Mouse (Mus musculus) testis, postnatal 10 days (tissue): Measurements from ENCODE around the gene Adnp.
"Not testable (repeated sequence)": the region's sequence is repeated elsewhere in the genome, so short reads cannot be mapped to it uniquely, and the experiment has no call there.

Source experiments
- DNase-seq: peaks from one replicate; pipeline ENCODE4 v3.0.0; 2021; ENCODE audit warnings: low spot score

The Adnp gene

DNA sequence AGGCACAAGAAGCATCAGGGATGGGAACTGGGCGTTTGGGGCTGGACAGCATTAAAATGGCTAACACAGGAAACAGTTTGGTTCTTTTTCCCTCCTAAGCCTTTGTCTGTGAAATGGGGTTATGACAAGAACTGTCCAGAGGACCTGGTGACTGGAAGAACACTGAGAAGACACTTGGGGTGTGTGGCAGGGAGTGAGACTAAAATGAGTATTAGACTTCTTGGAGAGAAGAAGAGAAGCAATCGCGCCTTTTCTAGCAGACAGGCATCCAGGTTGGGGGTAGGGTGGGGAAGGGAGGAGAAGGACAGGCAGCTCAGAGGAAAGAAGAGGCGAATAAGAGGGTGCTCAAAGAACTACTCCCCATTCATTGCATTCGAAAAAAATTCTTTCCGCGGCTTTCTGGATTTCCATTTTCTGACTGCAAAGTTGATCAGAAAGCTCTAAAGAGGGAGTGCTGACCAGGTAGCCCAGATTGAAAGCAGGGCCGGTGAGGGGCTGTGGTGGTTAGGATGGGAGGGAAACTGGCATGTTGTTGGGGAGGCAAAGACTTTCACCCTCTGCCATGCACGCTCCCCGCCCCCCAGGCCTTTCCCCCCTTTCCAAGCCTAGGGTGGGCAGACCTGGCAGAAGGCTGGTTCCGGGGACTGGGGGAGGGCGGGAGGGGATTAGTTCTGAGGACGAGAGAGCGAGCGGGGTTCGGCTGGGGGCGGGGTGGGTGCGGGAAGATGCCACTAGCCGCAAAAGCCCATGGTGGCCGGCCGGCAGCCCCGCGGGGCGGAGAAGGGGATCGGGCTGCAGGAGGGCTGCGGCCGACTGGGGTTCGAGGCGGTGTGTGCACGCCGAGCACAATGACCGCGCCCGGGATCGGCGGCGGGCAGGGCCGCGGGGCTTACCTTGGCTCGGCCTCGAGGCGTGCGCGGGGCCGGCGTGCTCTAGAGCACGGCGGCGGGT lies 956 bp downstream of the Adnp start:
- peak; percentile 64 for DNase-seq

DNA sequence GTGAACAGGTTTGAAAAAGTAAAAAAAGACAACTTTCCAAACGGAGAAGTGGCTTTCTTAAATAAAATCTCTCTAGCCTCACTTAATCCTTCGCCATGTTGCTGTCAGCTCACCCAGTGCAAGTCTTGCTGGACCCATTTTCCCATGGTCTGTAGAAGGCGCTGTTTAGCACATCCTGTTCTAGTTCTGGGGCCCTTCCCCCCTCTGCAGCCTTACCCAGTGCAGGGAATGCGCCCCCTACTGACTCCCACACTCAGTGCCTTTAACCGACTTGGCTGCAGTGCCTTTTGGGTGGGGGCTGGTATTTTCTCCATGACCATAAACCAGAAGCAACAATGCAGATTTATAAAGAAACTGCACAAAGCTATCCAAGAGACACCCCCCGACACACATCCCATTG lies 1.6 kb downstream of the Adnp start:
- DNase-seq: peak; percentile 94

DNA sequence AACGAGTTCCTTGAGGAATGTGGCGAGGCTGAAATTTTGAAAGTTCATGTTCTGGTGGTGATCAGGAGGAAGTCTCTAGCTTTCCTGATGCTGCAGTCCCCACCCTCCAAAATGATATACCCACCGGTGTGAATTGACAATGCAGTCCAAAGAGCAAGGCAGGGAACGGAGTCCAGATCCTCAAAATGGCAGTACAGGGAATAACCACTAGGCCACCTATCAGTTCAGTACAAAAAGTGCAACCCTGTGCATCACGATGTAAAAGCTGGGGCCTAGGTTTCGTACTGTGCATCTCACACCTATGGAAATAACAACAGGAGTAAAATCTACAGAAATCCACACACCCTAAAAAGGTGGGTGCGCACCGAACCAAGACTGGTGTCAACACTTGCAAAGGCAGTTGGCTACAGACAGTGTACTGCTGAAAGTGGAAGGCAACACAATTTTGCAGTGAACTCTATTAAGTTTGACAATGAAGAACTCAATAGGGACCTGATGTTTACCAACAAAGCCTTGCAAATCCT lies 2.4 kb downstream of the Adnp start:
- no peak for DNase-seq

DNA sequence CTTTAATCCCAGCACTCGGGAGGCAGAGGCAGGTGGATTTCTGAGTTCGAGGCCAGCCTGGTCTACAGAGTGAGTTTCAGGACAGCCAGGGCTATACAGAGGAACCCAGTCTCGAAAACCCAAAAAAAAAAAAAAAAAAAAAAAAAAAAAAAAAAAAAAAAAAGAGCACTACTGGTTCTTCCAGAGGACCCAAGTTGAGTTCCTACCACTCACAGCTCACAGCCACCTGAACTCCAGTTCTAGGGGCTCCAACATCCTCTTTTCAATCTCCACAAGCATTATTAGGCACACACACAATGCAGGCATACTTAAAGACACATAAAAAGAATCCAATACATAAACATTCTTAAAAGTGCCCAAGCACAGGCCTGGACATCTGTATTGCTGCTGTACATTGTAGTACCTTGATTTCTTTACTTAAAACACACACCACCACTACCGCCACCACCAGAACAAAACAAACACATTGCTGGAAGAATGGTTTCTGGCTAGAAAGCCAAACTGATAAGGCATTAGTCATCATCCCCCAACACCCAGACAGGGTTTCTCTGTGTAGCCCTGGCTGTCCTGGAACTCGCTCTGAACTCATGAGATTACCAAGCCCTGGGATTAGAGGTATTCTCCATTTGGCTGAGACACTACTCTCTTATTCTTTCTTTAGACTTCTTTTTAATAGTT lies 6.8 kb downstream of the Adnp start:
- DNase-seq: no peak

DNA sequence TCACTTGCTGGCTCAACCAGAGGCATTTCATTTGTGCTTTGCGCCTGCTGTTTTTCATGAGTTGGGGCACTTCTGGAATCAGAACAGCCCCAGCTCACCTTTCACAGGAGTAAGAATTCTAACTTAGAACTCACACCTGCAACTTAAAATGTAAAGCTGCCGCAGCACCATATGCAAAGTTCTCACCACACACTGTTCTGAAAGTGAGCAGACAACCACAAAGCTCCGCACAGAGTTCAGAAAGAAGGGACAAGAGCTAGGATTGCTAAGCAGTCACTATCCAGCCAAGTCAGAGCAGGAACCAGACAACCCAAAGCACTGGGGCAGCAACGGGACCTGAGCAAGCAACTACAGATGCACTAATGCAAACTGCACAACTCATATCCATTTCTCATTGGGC lies 7.4 kb downstream of the Adnp start:
- no peak for DNase-seq

DNA sequence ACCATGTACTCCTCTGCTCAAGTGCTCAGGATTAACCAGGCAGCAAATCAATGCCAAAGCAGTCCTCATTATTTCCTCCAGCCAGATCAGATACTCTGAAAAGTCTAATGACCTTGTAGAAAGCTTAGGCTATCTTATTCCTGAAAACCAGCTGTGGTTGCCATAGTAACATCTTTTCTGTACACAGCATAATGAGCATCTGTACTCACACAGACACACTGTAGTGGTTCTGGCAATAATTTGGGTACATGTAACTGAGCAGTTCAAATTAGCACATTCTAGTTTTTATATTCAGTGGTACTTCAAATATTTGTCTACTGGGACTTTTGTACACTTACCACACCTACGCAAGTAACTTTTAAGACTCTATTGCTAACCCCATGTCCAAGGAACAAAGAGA lies 8.5 kb downstream of the Adnp start:
- no peak for DNase-seq

DNA sequence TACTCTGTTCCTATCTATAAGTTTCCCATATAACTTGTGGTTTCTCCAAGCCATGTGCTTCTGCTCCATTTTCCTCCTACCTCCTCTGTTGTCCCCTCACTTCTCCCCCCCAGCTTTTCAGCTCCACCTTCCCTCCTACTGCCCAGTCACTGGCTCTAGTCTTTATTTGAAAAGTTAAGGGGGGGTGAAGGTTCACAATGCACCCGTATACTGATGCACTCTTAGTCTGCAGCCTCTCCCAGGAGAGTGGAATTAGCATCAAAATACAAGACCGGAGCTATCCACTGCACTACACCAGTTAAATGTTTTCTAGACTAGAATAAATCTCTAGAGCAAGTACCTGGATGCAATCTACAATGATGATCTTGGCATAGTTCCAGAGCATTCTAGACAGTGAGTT lies 11.2 kb downstream of the Adnp start:
- no peak for DNase-seq

DNA sequence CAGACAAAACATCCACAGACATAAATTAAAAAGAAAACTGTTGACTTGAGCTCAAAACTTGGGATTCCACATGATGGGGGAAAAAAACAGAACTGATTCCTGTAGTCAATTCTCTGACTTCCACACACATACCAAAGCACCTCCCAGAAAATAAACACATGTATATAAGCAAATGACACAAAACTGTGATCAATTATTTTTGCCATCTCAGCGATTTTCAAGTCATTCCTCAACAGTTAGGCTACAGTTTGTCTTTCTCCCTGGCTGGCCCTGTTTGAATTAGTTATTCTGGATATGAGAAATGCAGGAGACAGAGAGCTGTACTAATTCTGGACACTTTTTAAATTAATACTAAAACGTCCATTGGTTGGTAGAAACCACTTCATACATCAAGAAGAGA lies 13.2 kb downstream of the Adnp start:
- no peak for DNase-seq

DNA sequence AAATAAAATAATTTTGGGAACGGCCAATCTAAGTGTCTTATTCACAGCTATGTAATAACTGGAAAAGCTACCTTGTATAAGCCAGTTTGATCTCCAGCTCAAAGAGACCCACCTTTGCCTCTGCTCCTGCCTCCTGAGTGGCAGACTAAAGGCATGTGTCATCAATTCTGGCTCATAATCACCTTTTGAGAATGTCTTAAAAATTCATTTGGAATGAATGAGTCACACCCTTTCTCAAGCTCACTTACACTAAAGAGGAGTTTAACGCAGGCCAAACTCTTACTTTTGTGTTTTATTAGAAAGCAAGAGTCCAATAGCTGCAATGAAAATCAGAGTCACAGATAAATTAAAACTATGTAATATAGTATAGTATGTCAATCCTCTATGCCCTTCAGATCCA lies 15.1 kb downstream of the Adnp start:
- DNase-seq: no peak

DNA sequence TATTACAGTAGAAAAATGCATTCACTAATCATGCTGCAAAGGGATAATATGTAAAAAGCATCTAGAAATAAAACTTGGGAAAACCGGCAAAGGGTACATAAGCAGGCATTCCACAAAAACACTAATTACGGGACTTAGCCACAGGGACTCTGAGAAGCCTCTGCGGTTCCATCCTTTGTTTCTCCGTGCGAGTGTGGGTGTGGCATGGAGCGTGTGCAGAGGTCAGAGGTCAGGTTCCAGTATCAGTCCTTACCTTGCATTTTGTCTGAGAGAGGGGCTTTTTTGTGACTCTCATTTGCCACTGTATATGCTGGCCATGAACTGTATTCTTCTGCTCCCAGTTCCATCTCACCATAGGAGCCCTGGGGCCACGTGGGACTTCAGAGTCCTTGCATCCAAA lies 31.0 kb downstream of the Adnp start:
- DNase-seq: no peak

DNA sequence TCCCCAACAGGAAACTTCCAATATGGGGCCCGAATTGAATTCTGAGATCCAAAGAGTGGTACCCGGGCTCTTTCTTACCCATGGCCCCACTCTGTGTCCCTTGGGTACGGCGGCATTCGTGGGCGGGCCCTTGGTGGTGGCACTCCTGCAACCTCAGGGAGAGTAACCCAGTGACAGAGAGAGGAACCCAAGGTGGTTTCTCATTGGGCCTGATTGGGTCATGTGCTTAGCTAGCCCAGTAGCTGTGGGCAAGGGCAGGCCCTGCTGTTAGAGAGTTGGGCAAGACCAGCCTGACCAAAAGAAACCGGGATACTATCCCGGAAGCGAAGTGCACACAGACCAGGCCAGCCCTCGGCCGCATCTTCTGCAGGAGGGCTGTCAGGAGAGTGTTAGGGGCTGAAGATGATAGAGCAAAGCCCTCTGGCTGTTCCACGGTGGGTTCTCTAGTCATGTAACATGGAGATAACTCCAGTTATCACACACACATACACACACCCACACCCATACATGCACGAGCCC lies 36.7 kb downstream of the Adnp start:
- peak; percentile 62 for DNase-seq

DNA sequence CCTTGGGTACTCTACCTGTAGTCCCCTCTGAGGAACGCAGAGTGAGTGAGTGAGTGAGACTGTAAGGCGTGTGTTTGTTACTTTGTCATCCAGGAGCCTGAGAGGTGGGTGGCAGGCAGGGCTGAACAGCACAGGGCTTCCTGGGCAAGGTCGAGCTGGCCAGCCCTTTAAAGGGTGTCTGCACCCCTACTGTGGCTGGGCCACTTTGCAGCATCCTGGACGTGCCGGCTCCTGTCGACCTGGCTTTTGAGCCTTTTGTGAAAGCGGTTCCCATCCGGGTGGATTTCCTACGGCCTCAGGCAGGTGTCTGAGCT lies 37.2 kb downstream of the Adnp start:
- DNase-seq: peak; percentile 43

DNA sequence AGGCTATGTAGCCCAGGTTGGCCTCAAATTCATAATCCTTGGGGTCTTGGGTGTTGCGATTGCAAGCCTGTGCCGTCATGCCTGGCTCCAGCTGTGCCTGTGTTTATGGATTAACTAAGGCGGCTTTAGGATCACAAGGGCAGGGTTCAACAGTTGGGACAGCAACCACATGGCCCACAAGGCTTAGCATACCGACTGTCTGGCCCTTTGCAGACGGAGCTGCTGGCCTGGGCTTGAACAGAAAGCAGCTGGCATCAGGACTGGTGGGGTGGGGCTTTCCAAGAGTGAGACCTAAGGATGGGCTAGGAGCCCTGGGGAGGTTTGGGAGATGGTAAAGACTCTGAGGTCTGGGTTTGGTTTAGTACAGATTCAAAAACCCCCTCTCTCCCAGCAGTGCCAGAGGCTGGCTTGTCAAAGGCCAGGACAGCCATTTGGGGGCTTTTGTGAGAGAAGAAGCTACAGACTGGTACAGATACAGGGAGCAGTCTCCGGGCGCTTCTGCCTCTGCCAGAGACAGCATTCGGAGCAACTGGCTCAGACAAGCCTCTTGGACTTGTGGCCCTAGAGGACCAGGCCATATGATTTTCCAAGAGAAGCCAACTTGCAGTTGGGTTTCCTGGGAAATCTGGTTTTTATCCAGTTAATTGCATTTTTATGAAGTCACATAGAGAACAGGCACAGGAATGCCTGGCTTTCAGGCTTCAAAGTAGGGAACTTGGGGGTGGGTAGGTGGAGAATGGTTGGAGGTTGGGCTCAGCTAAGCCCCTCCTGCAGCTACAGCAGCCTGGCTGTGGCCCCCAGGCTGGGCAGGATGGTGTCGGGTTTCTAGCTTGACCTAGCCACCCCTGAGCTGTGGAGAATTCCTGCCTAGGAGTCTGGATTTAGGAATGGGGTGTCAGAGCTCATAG lies 37.8 kb downstream of the Adnp start:
- DNase-seq: peak; percentile 44

DNA sequence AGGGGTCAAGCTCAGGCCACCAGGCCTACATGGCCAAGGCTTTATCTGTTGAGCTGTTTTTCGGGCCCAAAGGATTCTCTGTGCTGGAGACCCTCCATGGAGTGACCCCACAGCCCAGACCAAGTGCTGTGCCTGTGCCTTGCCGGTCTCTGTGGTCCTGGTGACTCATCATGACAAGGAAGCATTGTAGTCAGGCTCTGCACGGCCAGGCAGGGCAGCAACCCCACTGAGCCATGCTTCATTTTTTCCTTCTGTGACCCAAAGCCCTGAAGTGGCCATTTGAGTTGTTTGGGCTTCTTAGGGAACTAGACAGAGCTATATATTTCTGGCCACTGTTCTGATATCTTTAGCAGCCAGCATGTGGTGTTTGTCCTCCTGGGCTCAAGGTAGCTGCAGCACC lies 39.1 kb downstream of the Adnp start:
- DNase-seq: no peak

DNA sequence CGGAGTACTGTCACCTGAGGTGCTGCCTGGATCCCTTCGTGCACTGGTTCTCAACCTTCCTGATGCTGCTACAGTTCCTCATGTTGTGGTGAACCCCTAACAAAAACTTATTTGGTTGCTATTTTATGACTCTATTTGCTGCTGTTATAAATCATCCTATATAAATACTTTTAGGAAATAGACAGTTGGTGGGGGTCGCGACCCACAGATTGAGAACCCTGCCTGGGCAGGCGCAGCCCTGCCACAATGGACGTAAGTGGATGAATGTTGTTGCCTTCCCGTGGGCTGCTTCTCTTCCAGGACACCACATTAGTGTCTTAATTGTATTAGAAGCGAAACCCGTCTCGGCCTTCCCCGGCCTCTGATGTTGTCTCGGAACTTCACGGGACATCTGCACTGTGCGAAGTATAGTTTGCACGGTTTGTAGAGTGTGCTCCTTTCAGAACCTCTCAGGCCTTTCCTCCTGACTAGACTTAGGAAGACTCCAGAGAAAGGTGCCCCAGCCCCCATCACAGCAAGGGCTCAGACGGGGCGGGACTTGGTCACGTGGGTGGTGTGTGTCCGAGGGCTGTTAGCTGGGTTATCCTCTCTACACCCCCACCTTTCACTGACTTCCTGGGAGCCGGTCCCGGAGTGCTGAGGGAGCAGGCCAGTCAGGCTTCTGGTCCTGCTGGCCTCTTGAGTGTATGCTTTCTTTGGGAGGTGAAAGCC lies 40.0 kb downstream of the Adnp start:
- DNase-seq: peak; percentile 65

DNA sequence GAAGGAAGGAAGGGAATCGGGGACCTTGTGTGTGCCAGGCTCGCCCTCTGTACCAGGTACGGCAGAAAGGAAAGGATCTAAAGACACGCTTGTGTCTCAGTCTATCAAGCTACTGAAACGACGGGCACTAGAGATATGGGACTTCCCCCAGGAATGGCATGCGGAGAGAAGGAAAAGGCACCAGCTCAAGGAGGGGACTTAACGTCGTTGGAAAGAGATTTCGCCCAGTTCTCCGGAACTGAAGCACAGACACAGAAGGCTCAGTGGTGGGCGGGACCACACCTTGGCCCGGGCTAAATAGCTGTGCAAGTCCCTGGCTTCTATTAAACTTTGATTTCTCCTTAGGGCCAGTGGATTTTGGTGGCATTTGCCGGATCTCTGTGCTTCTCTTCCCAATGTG lies 44.9 kb downstream of the Adnp start:
- peak; percentile 43 for DNase-seq

DNA sequence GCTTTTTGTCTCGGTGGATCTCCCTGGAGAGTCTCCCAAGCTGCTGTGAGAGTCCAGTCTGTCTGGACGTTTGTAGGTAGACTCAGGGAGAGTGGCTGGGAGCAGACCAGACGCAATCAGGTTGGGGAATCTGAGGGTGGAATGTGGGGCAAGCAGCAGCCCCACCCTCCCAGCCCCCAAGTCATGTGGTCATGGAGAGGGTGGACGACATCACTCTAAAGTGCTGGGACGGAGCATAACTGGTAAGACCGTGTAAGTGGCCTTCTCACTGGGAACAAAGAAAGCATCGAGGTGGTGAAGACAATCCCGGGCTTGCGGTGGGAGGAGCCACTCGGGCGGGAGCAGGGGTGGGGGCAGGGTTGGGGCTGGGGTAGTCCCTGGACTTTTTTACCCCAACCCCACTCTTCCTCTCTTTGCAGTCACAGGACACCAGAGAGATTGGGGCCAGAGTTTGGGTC lies 45.4 kb downstream of the Adnp start:
- no peak for DNase-seq

DNA sequence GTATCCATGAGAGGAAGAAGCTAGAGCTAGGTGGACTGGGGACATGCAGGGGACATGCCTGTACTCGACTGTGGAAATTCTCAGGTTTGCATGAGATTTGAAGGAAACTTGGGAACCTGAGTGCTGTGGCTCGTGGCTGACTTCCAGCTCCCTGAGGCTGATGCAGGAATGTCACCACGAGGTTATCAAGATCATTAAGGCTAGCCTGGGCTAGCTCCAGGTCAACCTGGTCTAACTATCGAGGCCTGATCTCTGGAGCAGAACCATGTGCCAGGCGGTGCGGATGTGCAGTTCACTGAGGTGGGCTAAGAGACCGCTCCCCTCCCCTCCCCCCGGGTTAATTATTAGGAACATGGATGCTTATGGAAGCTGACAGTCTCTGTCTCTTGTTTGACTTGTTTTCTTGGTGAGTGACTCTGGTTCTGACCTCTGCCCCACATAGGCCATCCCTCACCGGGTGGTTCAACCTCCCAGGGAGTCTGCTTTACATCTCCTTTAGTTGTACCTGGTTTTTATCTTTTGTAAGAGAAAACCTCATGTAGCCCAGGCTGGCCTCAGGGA lies 46.5 kb downstream of the Adnp start:
- DNase-seq: no peak

DNA sequence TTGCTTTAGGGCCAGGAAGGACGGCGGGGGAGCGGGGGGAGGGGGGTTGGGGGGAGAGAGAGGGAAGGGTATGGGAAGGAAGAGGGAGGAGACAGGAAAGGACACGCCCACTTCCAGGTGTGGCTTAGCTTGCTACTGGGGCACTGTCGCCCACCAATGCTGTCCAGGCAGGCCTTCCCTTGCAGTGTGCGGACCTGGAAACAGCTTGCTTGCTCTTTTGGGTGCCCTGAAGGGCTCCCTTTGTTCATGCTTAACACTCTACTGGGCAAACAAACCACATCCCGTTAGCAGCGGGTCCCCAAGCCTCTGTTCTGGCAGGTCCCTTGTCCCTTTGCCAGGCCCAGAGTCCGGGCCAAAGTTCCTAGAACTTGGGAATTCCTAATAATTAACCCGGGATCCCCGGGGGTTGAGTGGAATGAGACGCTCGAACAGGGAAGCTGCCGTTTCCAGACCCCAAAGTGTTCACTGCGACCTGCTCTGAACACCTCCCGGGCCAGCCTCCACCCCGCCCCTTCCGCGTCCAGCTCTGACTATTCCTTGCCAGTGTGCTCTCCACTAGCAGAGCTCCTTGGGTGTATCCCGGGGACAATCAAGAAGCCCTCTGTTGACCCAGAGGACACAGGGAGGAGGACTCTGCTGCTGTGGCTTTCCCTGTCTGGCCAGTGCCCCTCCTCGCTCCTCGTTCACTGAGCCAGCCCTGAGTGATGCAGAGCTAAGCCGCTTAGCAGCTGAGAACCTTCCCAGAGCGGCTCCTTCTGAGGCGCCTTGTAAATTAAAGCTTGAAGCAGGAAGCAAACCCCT lies 47.8 kb downstream of the Adnp start:
- DNase-seq: peak; percentile 59

DNA sequence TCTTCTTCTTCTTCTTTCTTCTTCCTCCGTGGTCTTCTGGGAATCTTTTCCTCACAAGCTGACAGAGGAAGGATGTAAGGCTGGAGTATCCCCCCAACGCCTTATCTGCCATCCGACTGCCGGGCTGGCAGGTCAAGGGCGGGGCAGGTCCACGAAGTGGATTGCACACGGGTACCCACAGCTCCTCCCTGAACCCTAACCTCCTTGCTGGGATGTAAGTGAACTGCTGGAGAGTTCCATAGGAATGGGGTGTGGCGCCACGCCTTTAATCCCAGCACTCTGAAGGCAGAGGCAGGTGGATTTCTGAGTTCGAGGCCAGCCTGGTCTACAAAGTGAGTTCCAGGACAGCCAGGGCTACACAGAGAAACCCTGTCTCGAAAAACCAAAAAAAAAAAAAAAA lies 48.9 kb downstream of the Adnp start:
- DNase-seq: not testable (repeated sequence)
